Mouse (Mus musculus) liver, embryonic 13.5 days (tissue): Measurements from ENCODE around the gene Med1. TPM values are rescaled to one million over a fixed set of nuclear protein-coding genes. Genes with fewer than 3 reads are reported as not detected.
"Not testable (repeated sequence)": the region's sequence is repeated elsewhere in the genome, so short reads cannot be mapped to it uniquely, and the experiment has no call there.

Source experiments
- ATAC-seq: fragments of 200-750 bp; cut with Nextera tagmentation; 2 replicates; pipeline ENCODE4 v1.8.0; 2017; ENCODE audit warnings: low read depth, mild to moderate bottlenecking, moderate number of reproducible peaks, moderate library complexity
- DNase-seq: peaks from one replicate; pipeline ENCODE4 v3.0.0; 2022
- H3K27ac ChIP-seq: fragments of 300-500 bp; sonication (generic); 2 replicates; pipeline ENCODE4 v1.5.1; 2015; ENCODE audit warnings: moderate library complexity, mild to moderate bottlenecking, inconsistent platforms
- H3K27me3 ChIP-seq: fragments of 300-500 bp; sonication (generic); 2 replicates; pipeline ENCODE4 v1.6.1; 2015; ENCODE audit warnings: mild to moderate bottlenecking, inconsistent platforms
- H3K36me3 ChIP-seq: fragments of 300-500 bp; sonication (generic); 2 replicates; pipeline ENCODE4 v1.6.1; 2015; ENCODE audit warnings: mild to moderate bottlenecking, inconsistent platforms
- H3K4me1 ChIP-seq: fragments of 300-500 bp; sonication (generic); replicated peaks from 2 replicates; pipeline ENCODE4 v1.6.1; 2015; ENCODE audit warnings: inconsistent platforms
- H3K4me2 ChIP-seq: fragments of 300-500 bp; sonication (generic); 2 replicates; pipeline ENCODE4 v1.6.1; 2015; ENCODE audit warnings: inconsistent platforms, mild to moderate bottlenecking, moderate library complexity
- H3K4me3 ChIP-seq: fragments of 300-500 bp; sonication (generic); replicated peaks from 2 replicates; pipeline ENCODE4 v1.5.1; 2015; ENCODE audit warnings: mild to moderate bottlenecking, inconsistent platforms
- H3K9ac ChIP-seq: fragments of 300-500 bp; sonication (generic); 2 replicates; pipeline ENCODE4 v1.6.1; 2015; ENCODE audit warnings: mild to moderate bottlenecking, inconsistent platforms
- H3K9me3 ChIP-seq: fragments of 300-500 bp; sonication (generic); replicated peaks from 2 replicates; pipeline ENCODE4 v1.6.1; 2016; ENCODE audit warnings: inconsistent platforms
- WGBS: fragments of 180-500 bp; shearing (Covaris S2); methylation state at CpG from one replicate; pipeline ENCODE4 v1.1.7; 2015; ENCODE audit not compliant: insufficient replicate concordance; 5-methylcytosine and 5-hydroxymethylcytosine counted together
- polyA plus RNA-seq: library from polyadenylated mRNA; unstranded; fragments of >200 nt; fragmentation: Nextera tagmentation; extraction: Ambion mirVana; gene quantifications from 2 replicates; pipeline ENCODE4 v1.2.1, GENCODE M21; 2015

Med1 gene
- polyA plus RNA-seq, 1 experiment from 2014 or later, result 30.1 TPM

DNA sequence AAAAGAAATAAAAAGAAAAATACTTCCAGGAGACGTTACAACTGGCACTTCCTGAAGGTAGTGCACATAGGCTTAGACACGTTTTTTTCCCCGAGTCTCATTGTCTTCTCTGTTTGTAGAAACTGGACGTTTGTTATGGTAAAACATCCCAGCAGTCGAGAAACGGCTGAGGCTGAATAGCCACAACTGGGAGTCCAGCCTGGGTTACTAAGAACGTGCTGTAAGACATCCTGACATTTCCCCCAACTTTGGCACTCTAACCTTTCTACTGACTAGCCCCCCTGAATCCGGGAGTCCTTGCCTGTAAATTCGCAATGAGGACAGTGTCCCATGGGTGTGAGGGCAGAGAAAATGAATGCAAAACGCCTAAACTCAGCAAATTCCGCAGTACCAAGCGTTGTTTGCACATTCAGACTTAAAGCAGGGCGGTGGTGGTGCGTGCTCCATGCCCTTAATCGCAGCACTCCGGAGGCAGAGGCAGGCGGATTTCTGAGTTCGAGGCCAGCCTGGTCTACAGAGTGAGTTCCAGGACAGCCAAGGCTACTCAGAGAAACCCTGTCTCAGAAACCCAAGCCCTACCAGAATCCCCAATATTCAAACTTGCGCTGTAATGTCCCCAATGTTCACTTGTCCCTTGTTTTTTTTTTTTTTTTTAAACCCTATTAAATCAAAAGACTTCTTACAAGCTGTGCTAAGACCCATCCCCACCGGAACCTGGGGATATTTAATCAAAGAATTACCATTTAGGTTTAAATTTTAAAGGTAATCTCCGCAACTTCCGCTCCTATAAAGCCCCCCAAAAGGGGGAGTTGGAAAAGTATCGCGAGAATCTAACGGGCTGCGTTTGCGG, 8.9 kb upstream of the Med1 start:
- H3K9me3 ChIP-seq, result no peaks in the 10 kb centered on the region
- no peaks in the 10 kb centered on the region for H3K27me3 ChIP-seq
- peak overlapping the region; percentile 100 for H3K9ac ChIP-seq
- peak overlapping the region; percentile 70 for H3K4me2 ChIP-seq
- H3K36me3 ChIP-seq, result peaks cover 7% of the 10 kb centered on the region; the same call in 1 of the 2 replicates
- peak overlapping the region; percentile 98 for H3K4me3 ChIP-seq
- ATAC-seq (no peak), DNase-seq (peak; percentile 37)
- WGBS, result under 1% methylated on average over 27 of the region's 27 CpGs
- H3K27ac ChIP-seq, result peak overlapping the region; percentile 100
- H3K4me1 ChIP-seq, result peaks cover 21% of the 10 kb centered on the region

DNA sequence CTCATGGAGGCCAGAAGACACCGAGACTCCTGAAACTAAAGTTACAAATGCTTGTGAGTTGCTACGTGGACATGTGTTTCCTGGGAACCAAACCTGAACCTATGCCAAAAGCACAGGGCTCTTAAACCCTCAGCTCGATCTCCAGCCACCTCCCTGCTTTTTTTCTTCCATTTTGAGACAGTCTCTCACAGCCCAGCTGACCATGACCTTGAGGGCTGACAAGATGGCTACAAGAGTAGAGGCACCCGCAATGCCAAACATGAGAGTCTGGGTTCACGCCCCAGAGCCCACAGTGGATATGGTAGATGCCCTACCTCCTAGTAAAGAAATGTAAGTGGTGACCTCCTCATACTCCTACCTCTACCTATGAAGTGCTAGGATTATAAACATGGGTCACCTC, 2.3 kb downstream of the Med1 start:
- Histone ChIP-seq H3K36me3 (peaks cover 45% of the 10 kb centered on the region), H3K27me3 (no peaks in the 10 kb centered on the region), H3K4me3 (no peak overlapping the region), H3K27ac (no peak overlapping the region; the same call in 1 of the 2 replicates), H3K4me1 (peaks cover 24% of the 10 kb centered on the region), H3K9ac (peak overlapping the region; percentile 17; the same call in 1 of the 2 replicates), H3K9me3 (no peaks in the 10 kb centered on the region), H3K4me2 (no peak overlapping the region)
- no peak for ATAC-seq
- 87% methylated on average over 5 of the region's 5 CpGs for WGBS
- DNase-seq, result no peak

DNA sequence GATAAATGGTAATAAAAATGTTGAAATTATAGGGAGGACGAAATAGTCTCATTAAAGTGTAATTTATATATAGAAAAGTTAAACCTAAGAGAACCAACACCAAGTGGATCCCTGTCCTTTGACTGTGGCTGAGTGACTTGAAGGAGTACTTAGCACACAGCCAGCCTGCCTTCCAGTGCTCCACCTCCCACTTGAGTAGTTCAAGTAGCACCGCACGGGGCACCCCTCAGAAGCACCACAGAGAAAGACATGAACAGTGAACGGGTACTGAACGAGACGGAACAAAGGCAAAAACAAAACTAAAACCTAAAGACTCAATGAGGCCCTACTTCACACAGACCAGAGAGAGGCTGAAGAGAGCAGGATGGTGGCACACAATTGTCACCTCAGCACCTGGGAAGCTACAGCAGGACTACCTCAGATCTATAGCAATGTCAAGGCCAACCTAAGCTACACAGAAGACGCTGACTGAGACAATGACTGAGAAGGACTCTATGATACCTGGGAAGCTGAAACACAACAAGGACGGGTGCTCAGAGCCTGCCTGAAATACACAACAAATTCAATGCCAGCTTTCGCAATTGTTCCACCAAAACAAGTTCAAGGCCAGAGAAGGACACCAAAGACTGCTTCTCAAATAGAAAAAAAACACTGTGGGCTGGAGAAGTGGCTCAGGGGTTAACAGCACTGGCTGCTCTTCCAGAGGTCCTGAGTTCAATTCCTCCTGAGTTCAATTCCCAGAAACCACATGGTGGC, 5.3 kb downstream of the Med1 start:
- H3K27ac ChIP-seq, result no peak overlapping the region

DNA sequence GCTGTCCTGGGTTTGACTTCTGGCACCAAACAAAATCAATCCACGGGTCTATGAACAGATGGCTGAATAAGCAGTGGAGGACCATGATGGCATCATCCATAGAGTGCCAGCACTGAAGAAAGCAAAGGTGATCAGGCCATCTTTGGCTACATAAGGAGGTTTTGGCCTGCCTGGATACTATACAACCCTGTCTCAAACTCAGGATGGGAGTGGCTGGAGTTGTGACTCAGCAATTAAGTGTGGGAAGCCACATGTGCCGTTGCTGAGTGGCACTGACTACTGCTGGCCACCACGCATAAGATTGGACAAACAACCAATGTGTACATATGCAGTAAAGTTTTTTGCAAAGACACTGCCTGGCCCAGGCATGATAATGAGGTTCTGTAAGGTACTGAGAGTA, 10.9 kb downstream of the Med1 start:
- not testable (repeated sequence) for H3K9me3 ChIP-seq, H3K9ac ChIP-seq, H3K4me2 ChIP-seq, H3K27me3 ChIP-seq, H3K4me3 ChIP-seq
- ATAC-seq (peak; percentile 75), DNase-seq (peak; percentile 19)
- WGBS, result 55% methylated on average over 3 of the region's 3 CpGs
- Histone ChIP-seq H3K36me3 (peaks cover 86% of the 10 kb centered on the region), H3K4me1 (peaks cover 11% of the 10 kb centered on the region), H3K27ac (peak overlapping the region; percentile 43)

More for the DNA sequence above, 5.3 kb downstream of the Med1 start:
- DNase-seq (no peak), ATAC-seq (no peak)
- Histone ChIP-seq H3K4me2 (no peak overlapping the region), H3K9ac (no peak overlapping the region), H3K4me3 (no peak overlapping the region), H3K4me1 (peaks cover 17% of the 10 kb centered on the region), H3K36me3 (peaks cover 72% of the 10 kb centered on the region), H3K9me3 (no peaks in the 10 kb centered on the region), H3K27me3 (no peaks in the 10 kb centered on the region)
- WGBS, result 85% methylated on average over 9 of the region's 9 CpGs

DNA sequence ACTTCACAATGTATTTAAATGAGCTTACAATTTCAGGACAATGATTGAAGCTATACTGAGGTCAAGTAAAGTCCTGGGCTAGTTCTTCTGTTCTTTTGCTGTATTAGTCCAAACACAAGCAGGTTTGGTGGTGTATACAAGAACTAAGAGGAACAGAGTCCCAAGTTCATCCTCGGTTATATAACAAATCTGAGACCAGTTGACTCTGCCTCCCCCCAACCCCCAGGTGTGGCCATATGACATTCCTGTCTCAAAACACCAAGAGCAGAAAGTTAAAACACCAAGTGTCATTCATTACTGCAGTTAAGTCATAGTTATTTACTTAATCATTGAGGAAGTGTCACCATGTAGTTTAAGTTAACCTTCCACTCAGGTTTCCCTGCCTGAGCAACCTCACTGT, 24.7 kb downstream of the Med1 start:
- H3K36me3 ChIP-seq, result peaks cover 82% of the 10 kb centered on the region

DNA sequence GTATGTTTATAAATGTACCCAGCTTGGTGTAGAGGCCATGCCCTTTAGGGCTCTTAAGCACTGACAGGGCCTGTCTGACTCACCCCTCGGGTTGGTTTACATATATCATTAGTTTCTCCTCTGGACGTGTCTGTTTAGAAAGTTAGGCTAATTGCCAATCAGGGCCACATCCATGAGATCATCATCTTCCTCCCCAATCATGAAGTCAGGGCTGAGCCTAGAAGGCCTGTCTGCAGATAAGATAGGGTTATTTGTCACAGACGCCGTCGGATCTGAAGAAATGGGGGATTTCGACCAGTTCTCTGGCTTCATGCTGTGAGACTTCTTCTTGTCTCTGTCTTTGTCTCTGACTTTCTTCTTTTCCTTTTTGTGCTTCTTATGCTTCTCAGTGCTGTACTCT, 38.0 kb downstream of the Med1 start:
- DNase-seq (no peak), ATAC-seq (no peak)
- H3K36me3 ChIP-seq, result peaks cover 49% of the 10 kb centered on the region
- H3K9ac ChIP-seq, result no peak overlapping the region
- no peaks in the 10 kb centered on the region for H3K9me3 ChIP-seq
- no peak overlapping the region for H3K27ac ChIP-seq
- H3K4me1 ChIP-seq, result peaks cover 3% of the 10 kb centered on the region; the same call in 1 of the 2 replicates
- no peak overlapping the region for H3K4me2 ChIP-seq
- no peak overlapping the region for H3K4me3 ChIP-seq
- 71% methylated on average over 6 of the region's 6 CpGs for WGBS
- no peaks in the 10 kb centered on the region for H3K27me3 ChIP-seq

More for the DNA sequence above, 24.7 kb downstream of the Med1 start:
- DNase-seq (no peak), ATAC-seq (no peak)
- Histone ChIP-seq H3K27me3 (no peaks in the 10 kb centered on the region), H3K9ac (no peak overlapping the region), H3K27ac (no peak overlapping the region), H3K4me2 (no peak overlapping the region), H3K4me3 (no peak overlapping the region), H3K9me3 (no peaks in the 10 kb centered on the region), H3K4me1 (no peaks in the 10 kb centered on the region)
- 79% methylated on average over 1 of the region's 1 CpGs for WGBS

DNA sequence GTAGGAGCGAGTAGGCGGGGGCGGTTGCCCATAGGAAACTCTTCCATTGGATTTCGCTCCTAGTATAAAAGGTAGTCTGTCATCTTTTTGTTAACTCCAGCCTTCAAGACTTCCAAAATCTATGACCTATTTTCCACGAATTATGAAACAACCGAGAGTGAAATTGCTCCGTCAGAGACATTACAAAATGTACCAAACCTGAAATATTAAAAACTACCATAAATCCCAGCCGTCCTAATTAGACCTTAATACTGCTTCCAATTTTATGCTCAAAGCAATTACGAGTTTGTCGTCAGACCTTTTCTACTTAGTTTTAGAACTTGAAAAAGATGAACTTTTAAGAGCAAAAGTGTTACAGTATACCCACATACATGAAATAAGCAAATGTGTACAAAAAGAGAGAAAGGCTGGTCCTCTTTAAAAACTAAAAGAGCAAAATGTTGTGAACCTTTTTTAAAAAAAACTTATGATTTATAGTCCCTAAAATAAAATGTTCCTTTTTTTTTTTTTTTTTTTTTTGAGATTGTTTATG, 42.4 kb downstream of the Med1 start:
- Histone ChIP-seq H3K4me3 (peak overlapping the region; percentile 84), H3K9ac (no peak overlapping the region), H3K4me2 (peak overlapping the region; percentile 100), H3K27me3 (no peaks in the 10 kb centered on the region), H3K36me3 (peaks cover 8% of the 10 kb centered on the region), H3K4me1 (peaks cover 24% of the 10 kb centered on the region), H3K9me3 (no peaks in the 10 kb centered on the region), H3K27ac (no peak overlapping the region)
- 7% methylated on average over 10 of the region's 10 CpGs for WGBS
- ATAC-seq (no peak), DNase-seq (no peak)

DNA sequence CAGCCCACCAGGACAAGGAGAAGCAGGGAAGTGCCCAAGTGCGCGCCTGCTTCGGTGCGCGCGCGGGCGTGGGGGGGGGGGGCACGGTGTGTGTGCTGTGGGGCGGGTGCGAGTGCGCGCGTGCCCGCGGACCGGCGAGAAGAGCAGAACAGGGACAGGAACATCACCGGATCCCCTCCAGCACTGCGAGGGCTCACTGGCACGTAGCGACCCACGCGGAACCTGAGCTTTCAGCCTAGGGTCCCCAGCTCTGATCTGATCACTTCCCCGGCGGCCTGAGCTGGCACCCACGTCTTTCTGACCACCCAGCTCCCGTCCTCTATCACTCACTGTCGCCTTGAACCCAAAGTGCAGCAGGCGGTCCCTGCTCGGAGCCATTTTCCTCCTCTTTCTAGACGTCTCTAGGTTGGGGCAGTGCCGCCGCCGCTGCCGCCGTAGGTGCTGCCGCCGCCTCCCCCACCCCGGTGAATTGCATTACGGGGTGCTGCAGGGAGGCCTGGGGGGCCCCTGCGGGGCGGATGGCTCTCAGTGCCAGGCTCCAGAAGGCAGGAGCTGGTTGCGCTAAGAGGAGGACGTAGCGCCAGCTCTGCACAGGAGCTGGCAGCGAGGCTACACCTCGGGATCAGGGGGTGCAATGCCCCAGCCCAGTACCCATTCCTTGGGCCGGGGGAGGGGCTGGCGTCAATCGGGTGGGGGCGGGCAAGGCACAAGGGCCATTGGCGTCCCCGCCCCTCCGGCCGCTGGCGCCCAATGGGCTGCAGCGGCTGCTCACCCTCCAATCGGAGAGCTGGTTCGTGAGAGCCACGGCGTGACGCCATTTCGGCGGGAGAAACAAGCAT, 43.1 kb downstream of the Med1 start, which contains the start of gene Fbxl20:
Gene Fbxl20 (minus strand): TSS at position 618 of the 839 bp plus-strand sequence.
- H3K27me3 ChIP-seq, result no peaks in the 10 kb centered on the region
- H3K36me3 ChIP-seq, result peaks cover 1% of the 10 kb centered on the region
- ATAC-seq (peak; percentile 84), DNase-seq (peak; percentile 80)
- H3K4me2 ChIP-seq, result peak within 1 kb of the TSS; percentile 100
- under 1% methylated on average over 64 of the region's 65 CpGs for WGBS
- peaks cover 28% of the 10 kb centered on the region for H3K4me1 ChIP-seq
- peak within 1 kb of the TSS; percentile 84 for H3K4me3 ChIP-seq
- peak within 1 kb of the TSS; percentile 89 for H3K9ac ChIP-seq
- peak within 1 kb of the TSS; percentile 89 for H3K27ac ChIP-seq
- H3K9me3 ChIP-seq, result no peaks in the 10 kb centered on the region

DNA sequence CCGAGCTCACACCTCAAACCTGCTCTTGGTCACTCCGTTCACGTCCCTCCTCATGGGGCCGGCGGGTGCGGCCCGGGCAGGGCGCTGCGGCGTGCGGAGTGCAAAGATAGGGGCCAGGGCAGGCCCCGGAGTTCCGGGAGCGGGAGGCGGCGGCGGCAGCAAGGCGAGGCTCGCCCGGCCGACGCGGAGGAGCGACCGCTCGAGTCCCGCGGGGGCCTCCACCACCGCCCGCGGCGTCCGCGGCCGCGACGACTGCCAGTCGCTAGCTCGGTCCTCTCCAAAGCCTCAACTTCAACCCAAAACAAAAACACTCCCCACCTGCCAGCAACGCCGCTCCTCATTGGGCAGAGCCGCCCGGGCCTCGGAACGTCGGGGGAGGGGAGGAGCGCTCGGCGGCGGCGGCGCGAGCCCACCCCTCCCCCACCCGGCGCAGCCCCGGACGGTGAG, 43.8 kb downstream of the Med1 start:
- 0% methylated on average over 45 of the region's 57 CpGs for WGBS
- Histone ChIP-seq H3K27ac (peak overlapping the region; percentile 89), H3K9me3 (no peaks in the 10 kb centered on the region), H3K4me1 (peaks cover 28% of the 10 kb centered on the region), H3K4me3 (peak overlapping the region; percentile 84), H3K4me2 (peak overlapping the region; percentile 100), H3K36me3 (no peaks in the 10 kb centered on the region), H3K27me3 (no peaks in the 10 kb centered on the region), H3K9ac (peak overlapping the region; percentile 89)
- peak; percentile 82 for ATAC-seq
- peak; percentile 82 for DNase-seq

DNA sequence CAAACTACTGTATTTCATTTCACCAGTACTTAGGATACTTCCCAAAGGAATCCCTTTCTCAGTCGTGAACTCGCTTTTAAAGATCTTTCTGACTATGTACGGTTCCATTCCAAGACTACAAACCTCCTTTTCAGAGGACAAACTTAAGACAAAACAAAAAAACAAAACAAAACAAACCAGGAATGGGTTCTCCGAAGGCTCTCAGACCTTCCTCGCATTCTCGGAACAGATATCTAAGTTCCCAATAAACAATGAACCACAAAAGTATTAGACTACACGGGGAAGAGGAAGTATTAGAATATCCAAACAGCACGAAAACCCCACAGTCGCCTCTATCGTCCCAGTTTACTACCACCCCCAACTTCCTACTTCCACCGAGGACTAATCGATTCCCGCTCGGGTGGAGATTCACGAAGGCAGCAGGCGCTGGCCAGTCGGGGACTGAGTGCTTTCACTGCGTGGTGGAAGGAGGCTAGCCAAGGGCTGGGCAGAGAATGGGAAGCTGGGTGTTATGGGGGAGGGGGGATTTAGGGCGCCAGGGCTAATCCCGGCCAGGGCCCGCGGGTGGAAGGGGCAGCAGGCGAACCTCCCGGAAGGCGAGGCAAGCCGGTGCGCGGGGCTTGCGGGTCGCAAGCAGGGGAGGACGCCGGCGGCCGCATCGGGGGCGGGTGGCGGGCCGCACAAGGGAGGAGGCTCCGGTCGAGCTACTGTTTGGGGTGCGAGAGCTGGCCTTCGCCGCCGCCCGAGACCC, 44.4 kb downstream of the Med1 start:
- 2% methylated on average over 45 of the region's 45 CpGs for WGBS
- ATAC-seq (peak; percentile 13; the same call in 1 of the 2 replicates), DNase-seq (no peak)
- peaks cover 28% of the 10 kb centered on the region for H3K4me1 ChIP-seq
- no peaks in the 10 kb centered on the region for H3K9me3 ChIP-seq
- peak overlapping the region; percentile 89 for H3K9ac ChIP-seq
- peak overlapping the region; percentile 89 for H3K27ac ChIP-seq
- peak overlapping the region; percentile 84 for H3K4me3 ChIP-seq
- no peaks in the 10 kb centered on the region for H3K36me3 ChIP-seq
- peak overlapping the region; percentile 100 for H3K4me2 ChIP-seq
- H3K27me3 ChIP-seq, result no peaks in the 10 kb centered on the region
